Mouse (Mus musculus): ENCODE results near the gene Arhgap10.

The Arhgap10 gene

GRCm38 (mm10) chr8:77384080-77384479 is 133.7 kb downstream of the Arhgap10 start:
- DNase-seq, result no peak

- DNase-seq, result no peak
These were observed 134.1 kb downstream of the Arhgap10 start for GRCm38 (mm10) chr8:77383671-77384070.

GRCm38 (mm10) chr8:77380844-77381243 is 136.9 kb downstream of the Arhgap10 start:
- DNase-seq, result no peak

- no peak for DNase-seq
These were observed 138.5 kb downstream of the Arhgap10 start for GRCm38 (mm10) chr8:77379300-77379699.

GRCm38 (mm10) chr8:77376451-77376853 is 141.3 kb downstream of the Arhgap10 start:
- DNase-seq, result peak; percentile 33

GRCm38 (mm10) chr8:77375999-77376398 is 141.8 kb downstream of the Arhgap10 start:
- DNase-seq, result no peak

- no peak for DNase-seq
These were observed 146.7 kb downstream of the Arhgap10 start for GRCm38 (mm10) chr8:77371006-77371405.

GRCm38 (mm10) chr8:77370308-77370707 is 147.4 kb downstream of the Arhgap10 start:
- peak; percentile 43 for DNase-seq

GRCm38 (mm10) chr8:77369671-77370070 is 148.1 kb downstream of the Arhgap10 start:
- DNase-seq, result peak; percentile 55

GRCm38 (mm10) chr8:77367091-77367490 is 150.7 kb downstream of the Arhgap10 start:
- DNase-seq, result peak; percentile 35

- DNase-seq, result no peak
These were observed 151.3 kb downstream of the Arhgap10 start for GRCm38 (mm10) chr8:77366446-77366845.

GRCm38 (mm10) chr8:77365990-77366389 is 151.8 kb downstream of the Arhgap10 start:
- peak; percentile 56 for DNase-seq

- no peak for DNase-seq
These were observed 153.3 kb downstream of the Arhgap10 start for GRCm38 (mm10) chr8:77364472-77364871.

GRCm38 (mm10) chr8:77360853-77361252 is 156.9 kb downstream of the Arhgap10 start:
- no peak for DNase-seq

GRCm38 (mm10) chr8:77360423-77360822 is 157.3 kb downstream of the Arhgap10 start:
- no peak for DNase-seq

- DNase-seq, result no peak
These were observed 160.6 kb downstream of the Arhgap10 start for GRCm38 (mm10) chr8:77357126-77357525.

- no peak for DNase-seq
These were observed 162.4 kb downstream of the Arhgap10 start for GRCm38 (mm10) chr8:77355344-77355743.

- DNase-seq, result no peak
These were observed 163.6 kb downstream of the Arhgap10 start for GRCm38 (mm10) chr8:77354189-77354588.

- no peak for DNase-seq
These were observed 166.4 kb downstream of the Arhgap10 start for GRCm38 (mm10) chr8:77351177-77351860.

- DNase-seq, result no peak
These were observed 167.5 kb downstream of the Arhgap10 start for GRCm38 (mm10) chr8:77350121-77350777.

GRCm38 (mm10) chr8:77343916-77344315 is 173.8 kb downstream of the Arhgap10 start:
- peak; percentile 32 for DNase-seq

GRCm38 (mm10) chr8:77343335-77343734 is 174.4 kb downstream of the Arhgap10 start:
- DNase-seq, result peak; percentile 64

- DNase-seq, result no peak
These were observed 175.6 kb downstream of the Arhgap10 start for GRCm38 (mm10) chr8:77342144-77342543.

- DNase-seq, result no peak
These were observed 176.4 kb downstream of the Arhgap10 start for GRCm38 (mm10) chr8:77341329-77341728.
